Mouse (Mus musculus) MEL (cell line): ENCODE results near the gene Ankrd36. TPM values are rescaled to one million over a fixed set of nuclear protein-coding genes. Genes with fewer than 3 reads are reported as not detected.

ENCODE experiments used
- DNase-seq: peaks from one replicate; pipeline ENCODE4 v3.0.0; 2011; ENCODE audit warnings: low read depth, low spot score
- H3K27ac ChIP-seq: 2 replicates; pipeline ENCODE4 v1.5.1; 2012; ENCODE audit warnings: low read depth, mild to moderate bottlenecking, control low read depth, low read length, moderate library complexity; ENCODE audit not compliant: control insufficient read depth
- H3K27me3 ChIP-seq, 2 experiments: fragments of 150-350 bp in 1 of 2; sonication (generic) in 1 of 2; 2 replicates each; pipeline ENCODE4 v1.6.1; 2012; ENCODE audit warnings: low read length in 2 of 2, mild to moderate bottlenecking in 2 of 2, improper control_type of control experiment in 1 of 2, moderate library complexity in 1 of 2; ENCODE audit not compliant: insufficient read depth in 2 of 2, control insufficient read depth in 1 of 2
- H3K36me3 ChIP-seq, 2 experiments: 2 replicates each; pipeline ENCODE4 v1.6.1; 2012 to 2014; ENCODE audit warnings: low read length in 2 of 2, improper control_type of control experiment in 1 of 2, inconsistent platforms in 1 of 2, mild to moderate bottlenecking in 1 of 2; ENCODE audit not compliant: insufficient read depth in 2 of 2, control insufficient read depth in 1 of 2
- H3K4me1 ChIP-seq, 2 experiments: fragments of 150-350 bp in 1 of 2; sonication (generic) in 1 of 2; 2 replicates each; pipeline ENCODE4 v1.6.1; 2012; ENCODE audit warnings: low read length in 2 of 2, improper control_type of control experiment in 1 of 2, mild to moderate bottlenecking in 1 of 2; ENCODE audit not compliant: insufficient read depth in 2 of 2, control insufficient read depth in 1 of 2
- H3K4me3 ChIP-seq, 2 experiments: fragments of 150-350 bp in 1 of 2; sonication (generic) in 1 of 2; 2 replicates each; pipeline ENCODE4 v1.5.1; 2012; ENCODE audit warnings: low read depth in 2 of 2, low read length in 2 of 2, mild to moderate bottlenecking in 2 of 2, moderate library complexity in 2 of 2, control low read depth in 1 of 2, improper control_type of control experiment in 1 of 2; ENCODE audit not compliant: control insufficient read depth in 1 of 2, insufficient read depth in 1 of 2
- H3K79me2 ChIP-seq: 2 replicates; pipeline ENCODE4 v1.6.1; 2012; ENCODE audit warnings: mild to moderate bottlenecking, low read length, moderate library complexity; ENCODE audit not compliant: control insufficient read depth, poor library complexity, insufficient read depth
- H3K9ac ChIP-seq: 2 replicates; pipeline ENCODE4 v1.6.1; 2012; ENCODE audit warnings: low read depth, mild to moderate bottlenecking, control low read depth, low read length, moderate library complexity; ENCODE audit not compliant: control insufficient read depth, poor library complexity, severe bottlenecking
- H3K9me3 ChIP-seq: fragments of 150-350 bp; sonication (generic); replicated peaks from 2 replicates; pipeline ENCODE4 v1.6.1; 2012; ENCODE audit warnings: mild to moderate bottlenecking, low read length, improper control_type of control experiment, moderate library complexity; ENCODE audit not compliant: insufficient read depth
- BHLHE40 ChIP-seq: IDR thresholded peaks from 2 replicates; pipeline ENCODE4 v1.6.1; 2012; ENCODE audit warnings: low read depth, mild to moderate bottlenecking, inconsistent platforms, low read length, improper control_type of control experiment, borderline replicate concordance
- CHD1 ChIP-seq: IDR thresholded peaks from 2 replicates; pipeline ENCODE4 v1.6.1; 2012; ENCODE audit warnings: low read depth, mild to moderate bottlenecking, inconsistent platforms, low read length, improper control_type of control experiment
- E2F4 ChIP-seq: IDR thresholded peaks from 2 replicates; pipeline ENCODE4 v1.6.1; 2011; ENCODE audit warnings: low read depth, low read length, improper control_type of control experiment, borderline replicate concordance
- EP300 ChIP-seq, 2 experiments: IDR thresholded peaks; 2 replicates each; pipeline ENCODE4 v1.6.1; 2011; ENCODE audit warnings: improper control_type of control experiment in 2 of 2, low read length in 2 of 2, low read depth in 1 of 2, mild to moderate bottlenecking in 1 of 2
- ETS1 ChIP-seq: IDR thresholded peaks from 2 replicates; pipeline ENCODE4 v1.6.1; 2012; ENCODE audit warnings: low read depth, mild to moderate bottlenecking, inconsistent platforms, low read length, improper control_type of control experiment, moderate library complexity
- GABPA ChIP-seq: IDR thresholded peaks from 2 replicates; pipeline ENCODE4 v1.6.1; 2012; ENCODE audit warnings: low read depth, mild to moderate bottlenecking, inconsistent platforms, low read length, improper control_type of control experiment, moderate library complexity
- JUND ChIP-seq: IDR thresholded peaks from 2 replicates; pipeline ENCODE4 v1.6.1; 2011; ENCODE audit warnings: low read depth, mild to moderate bottlenecking, improper control_type of control experiment, low read length
- KAT2A ChIP-seq: conservative IDR thresholded peaks from 2 replicates; pipeline ENCODE4 v1.6.1; 2012; ENCODE audit warnings: low read depth, low read length, improper control_type of control experiment, inconsistent platforms
- MAFK ChIP-seq: IDR thresholded peaks from 2 replicates; pipeline ENCODE4 v1.6.1; 2011; ENCODE audit warnings: low read depth, mild to moderate bottlenecking, low read length, improper control_type of control experiment, borderline replicate concordance
- MAX ChIP-seq: IDR thresholded peaks from 2 replicates; pipeline ENCODE4 v1.6.1; 2011; ENCODE audit warnings: low read length, improper control_type of control experiment
- MXI1 ChIP-seq: IDR thresholded peaks from 2 replicates; pipeline ENCODE4 v1.6.1; 2011; ENCODE audit warnings: mild to moderate bottlenecking, low read depth, low read length, improper control_type of control experiment
- POLR2AphosphoS2 ChIP-seq: IDR thresholded peaks from 2 replicates; pipeline ENCODE4 v1.6.1; 2011; ENCODE audit warnings: low read length, improper control_type of control experiment
- RAD21 ChIP-seq: IDR thresholded peaks from 2 replicates; pipeline ENCODE4 v1.6.1; 2011; ENCODE audit warnings: mild to moderate bottlenecking, low read depth, low read length, improper control_type of control experiment
- RCOR1 ChIP-seq: IDR thresholded peaks from 2 replicates; pipeline ENCODE4 v1.6.1; 2012; ENCODE audit warnings: low read depth, mild to moderate bottlenecking, inconsistent platforms, low read length, improper control_type of control experiment
- SIN3A ChIP-seq: IDR thresholded peaks from 2 replicates; pipeline ENCODE4 v1.6.1; 2012; ENCODE audit warnings: low read length, improper control_type of control experiment, inconsistent platforms
- TAL1 ChIP-seq: IDR thresholded peaks from 2 replicates; pipeline ENCODE4 v1.6.1; 2012; ENCODE audit warnings: mild to moderate bottlenecking, inconsistent platforms, low read length, moderate library complexity, mixed read lengths
- TBP ChIP-seq: IDR thresholded peaks from 2 replicates; pipeline ENCODE4 v1.8.0; 2011; ENCODE audit warnings: low read depth, low read length, improper control_type of control experiment
- TCF12 ChIP-seq: IDR thresholded peaks from 2 replicates; pipeline ENCODE4 v1.6.1; 2014; ENCODE audit warnings: low read depth, mild to moderate bottlenecking, inconsistent platforms, low read length, improper control_type of control experiment, moderate library complexity
- UBTF ChIP-seq: IDR thresholded peaks from 2 replicates; pipeline ENCODE4 v1.6.1; 2012; ENCODE audit warnings: low read depth, mild to moderate bottlenecking, inconsistent platforms, low read length, improper control_type of control experiment, moderate library complexity, borderline replicate concordance; ENCODE audit not compliant: insufficient read depth
- USF2 ChIP-seq, 2 experiments: IDR thresholded peaks; 2 replicates each; pipeline ENCODE4 v1.6.1; 2011 to 2012; ENCODE audit warnings: improper control_type of control experiment in 2 of 2, low read length in 2 of 2, borderline replicate concordance in 1 of 2, inconsistent platforms in 1 of 2, low read depth in 1 of 2, mild to moderate bottlenecking in 1 of 2; ENCODE audit not compliant: insufficient read depth in 1 of 2
- ZC3H11A ChIP-seq: IDR thresholded peaks from 2 replicates; pipeline ENCODE4 v1.6.1; 2012; ENCODE audit warnings: low read depth, mild to moderate bottlenecking, inconsistent platforms, low read length, improper control_type of control experiment
- ZKSCAN1 ChIP-seq: IDR thresholded peaks from 2 replicates; pipeline ENCODE4 v1.6.1; 2012; ENCODE audit warnings: low read depth, mild to moderate bottlenecking, inconsistent platforms, low read length, improper control_type of control experiment, moderate library complexity
- polyA plus RNA-seq, 2 experiments: library from polyadenylated mRNA; stranded (reverse) in 1 of 2; unstranded in 1 of 2; fragments of >175 nt in 1 of 2; fragments of >200 nt in 1 of 2; gene quantifications; 2 replicates each; pipeline versions ENCODE4 v1.2.1 to v1.2.4; 2012; ENCODE audit warnings: low replicate concordance in 2 of 2, low read depth in 1 of 2; ENCODE audit not compliant: insufficient read length in 2 of 2, insufficient read depth in 1 of 2, missing spikeins in 1 of 2
- total RNA-seq: library from RNA; depleted of rRNA; stranded (reverse); fragments of 300-350 nt; gene quantifications from 2 replicates; pipeline ENCODE4 v1.2.3, GENCODE M21; 2012

The Ankrd36 gene
- total and polyA plus RNA-seq, 3 experiments: 3.2 to 3.4 TPM; not detected in 1

GRCm38 (mm10) chr11:5520412-5521265, 48.8 kb upstream of the Ankrd36 start, which contains the start of gene Xbp1 (continued):
- no peak for TF ChIP-seq USF2 (IDR thresholded peaks at IDR 0.05; ENCODE audit: borderline replicate concordance in 1 of 2, insufficient read depth in 1 of 2, low read depth in 1 of 2, low read length in 2 of 2)
- TF ChIP-seq CHD1: no peak; the same call in none of the 2 replicates
- peak; percentile 87; the same call in 1 of the 2 replicates for TF ChIP-seq SIN3A
- peak; percentile 60 for TF ChIP-seq TCF12
- 0 out of 2 replicates have a peak, but pooled peaks have one; percentile 19 for TF ChIP-seq GABPA
- TF ChIP-seq, all 39 proteins: peak for 20

GRCm38 (mm10) chr11:5521266-5521515, 48.3 kb upstream of the Ankrd36 start:
- peaks cover 26 to 37% of the 10 kb centered on the region in 2 experiments for H3K36me3 ChIP-seq
- H3K4me1 ChIP-seq: peaks cover 7 to 14% of the 10 kb centered on the region in 2 experiments; a peak in 3 of 4 replicates
- peak overlapping the region; percentile 92 for H3K9ac ChIP-seq
- no peak for TF ChIP-seq USF2 (IDR thresholded peaks at IDR 0.05; ENCODE audit: borderline replicate concordance in 1 of 2, insufficient read depth in 1 of 2, low read depth in 1 of 2, low read length in 2 of 2)
- 0 out of 2 replicates have a peak, but pooled peaks have one; percentile 62 for TF ChIP-seq POLR2AphosphoS2
- TF ChIP-seq UBTF: 0 out of 2 replicates have a peak, but pooled peaks have one; percentile 52
- TF ChIP-seq MAFK: 0 out of 2 replicates have a peak, but pooled peaks have one; percentile 11
- no peak; the same call in 1 of the 2 replicates for TF ChIP-seq CHD1
- no peak for TF ChIP-seq KAT2A
- peak; percentile 5; the same call in 1 of the 2 replicates for TF ChIP-seq MXI1
- TF ChIP-seq TAL1: no peak
- TF ChIP-seq ZC3H11A: no peak
- no peaks in the 10 kb centered on the region for H3K9me3 ChIP-seq
- H3K27me3 ChIP-seq: no peaks in the 10 kb centered on the region
- peak overlapping the region; percentile 90 for H3K27ac ChIP-seq
- H3K79me2 ChIP-seq: peaks cover 33% of the 10 kb centered on the region
- no peak for DNase-seq
- peak overlapping the region; percentile 89 to 98 for H3K4me3 ChIP-seq

- H3K27me3 ChIP-seq: no peaks in the 10 kb centered on the region
- DNase-seq: peak; percentile 95
- peak overlapping the region; percentile 92 for H3K9ac ChIP-seq
- H3K4me3 ChIP-seq: peak overlapping the region; percentile 89 to 98
- H3K79me2 ChIP-seq: peaks cover 33% of the 10 kb centered on the region
- H3K36me3 ChIP-seq: peaks cover 26 to 38% of the 10 kb centered on the region in 2 experiments
- H3K27ac ChIP-seq: peak overlapping the region; percentile 90
- peaks cover 7 to 14% of the 10 kb centered on the region in 2 experiments; a peak in 3 of 4 replicates for H3K4me1 ChIP-seq
- no peaks in the 10 kb centered on the region for H3K9me3 ChIP-seq
- TF ChIP-seq BHLHE40: no peak
- TF ChIP-seq TBP: peak; percentile 73; the same call in 1 of the 2 replicates
- TF ChIP-seq RAD21: peak; percentile 42
- peak; percentile 95; the same call in 1 of the 2 replicates for TF ChIP-seq CHD1
- TF ChIP-seq MAX: no peak; the same call in 1 of the 2 replicates
- 0 out of 2 replicates have a peak, but pooled peaks have one; percentile 9 for TF ChIP-seq UBTF
- no peak for TF ChIP-seq MAFK
- TF ChIP-seq KAT2A: peak; percentile 45; the same call in 1 of the 2 replicates
- 0 out of 4 replicates have a peak, but pooled peaks of 1 of the 2 experiments have one; percentile 14 for TF ChIP-seq EP300 (IDR thresholded peaks at IDR 0.05; ENCODE audit: low read depth in 1 of 2, low read length in 2 of 2)
- no peak for TF ChIP-seq ZC3H11A
- no peak for TF ChIP-seq E2F4
- peak; percentile 46 for TF ChIP-seq MXI1
- peak; percentile 16; the same call in 1 of the 2 replicates for TF ChIP-seq ZKSCAN1
- peak; percentile 18; the same call in 1 of the 2 replicates for TF ChIP-seq TCF12
- peak; percentile 40; the same call in 1 of the 2 replicates for TF ChIP-seq JUND
- TF ChIP-seq RCOR1: 0 out of 2 replicates have a peak, but pooled peaks have one; percentile 10
- TF ChIP-seq ETS1: peak; percentile 65; the same call in 1 of the 2 replicates
Measured at GRCm38 (mm10) chr11:5521516-5522291, 47.8 kb upstream of the Ankrd36 start.
